Mouse (Mus musculus) spleen, postnatal 10 days (tissue): ENCODE measurements around the gene Bean1.

Experiments
- DNase-seq, 2 experiments: peaks; one replicate each; pipeline ENCODE4 v3.0.0; 2021 to 2022; ENCODE audit warnings: low spot score in 2 of 2

Bean1 gene

DNA sequence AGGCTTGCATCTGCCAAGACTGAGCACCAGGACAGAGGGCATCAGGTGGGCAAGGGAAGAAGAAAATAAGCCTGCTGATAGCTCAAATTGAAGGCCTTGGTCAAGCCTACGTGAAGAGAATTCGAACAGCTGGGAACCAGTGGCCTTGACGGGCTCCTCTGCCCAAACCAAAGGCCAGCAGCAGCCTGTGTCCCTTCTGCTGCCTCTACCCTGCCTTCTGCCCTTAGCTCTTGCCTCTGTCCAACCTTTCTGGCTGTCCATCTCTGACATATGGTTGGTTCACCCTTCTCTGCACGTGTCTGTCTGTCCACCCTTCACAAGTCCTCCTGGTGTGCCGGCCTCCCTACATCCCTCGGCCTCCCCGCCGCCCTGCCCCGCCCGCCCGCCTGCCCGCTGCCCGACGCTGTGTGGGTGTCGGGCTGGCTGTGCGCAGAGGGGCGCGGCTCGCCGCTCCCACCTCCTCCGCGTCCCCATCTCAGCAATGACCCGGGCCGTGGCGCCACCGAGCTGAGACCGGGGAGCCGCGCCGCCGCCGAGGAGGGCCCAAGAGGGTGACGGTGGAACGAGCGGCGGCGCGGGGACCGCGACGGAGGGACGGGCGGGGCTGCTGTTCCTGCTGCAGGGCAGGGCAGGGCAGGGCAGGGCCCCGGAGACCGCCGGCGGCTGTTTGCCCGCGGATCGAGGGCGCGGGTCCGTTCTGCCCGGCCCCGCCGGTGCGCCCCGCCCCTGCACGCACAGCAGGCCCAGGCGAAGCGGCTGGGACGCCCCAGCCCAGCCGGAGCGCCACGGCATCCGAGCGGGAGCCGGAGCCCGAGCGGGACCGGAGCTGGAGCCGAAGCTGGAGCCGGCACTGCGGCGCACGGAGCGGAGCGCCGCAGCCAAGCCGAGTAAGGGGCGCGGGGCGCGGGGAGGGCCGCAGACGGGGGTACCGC, at the start of gene Bean1:
Bean1 (plus strand) TSS at position 325 of the 932 bp plus-strand sequence.
- peak in 1 of 2 experiments; percentile 45 for DNase-seq

DNA sequence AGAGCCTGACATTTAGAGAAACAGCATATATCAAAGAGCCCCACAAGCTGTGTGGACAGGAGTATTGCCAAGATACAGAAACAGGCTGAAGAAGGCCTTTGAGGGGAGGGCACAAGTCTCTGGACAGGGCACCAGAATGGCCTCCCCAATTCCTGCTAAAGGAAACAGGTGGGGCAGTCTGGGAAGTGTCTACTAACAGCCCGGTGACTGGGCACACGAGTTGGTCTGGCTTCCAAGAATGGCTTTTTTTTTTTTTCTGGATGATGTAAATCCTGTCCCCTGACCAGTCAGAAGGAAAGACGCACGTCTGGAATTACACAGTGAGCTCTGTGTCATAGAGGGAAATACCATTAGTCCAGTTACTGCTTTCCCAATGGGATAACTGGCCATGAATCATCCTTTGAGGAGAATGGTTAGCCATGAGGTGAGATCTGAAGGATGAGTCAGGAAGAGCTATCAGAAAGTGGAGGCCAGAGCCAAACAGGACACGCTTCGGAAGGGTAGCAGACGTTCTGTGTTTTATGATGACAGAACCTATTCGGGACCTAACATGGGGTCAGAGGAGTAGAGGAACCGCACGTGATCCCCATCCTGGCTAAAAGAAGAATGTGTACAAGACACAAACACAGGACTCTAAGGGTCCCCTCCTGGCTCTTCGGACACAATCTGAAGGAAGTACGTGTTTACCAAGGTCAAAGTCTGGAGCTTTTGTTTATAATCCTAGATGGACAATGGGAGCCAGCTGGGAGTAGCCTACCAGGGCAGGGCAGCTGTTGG, 48.4 kb upstream of the Bean1 start:
- DNase-seq, result no peak

GRCm38 (mm10) chr8:104123080-104123657, 47.1 kb upstream of the Bean1 start:
- DNase-seq, result no peak

GRCm38 (mm10) chr8:104124534-104124933, 45.7 kb upstream of the Bean1 start:
- no peak for DNase-seq

DNA sequence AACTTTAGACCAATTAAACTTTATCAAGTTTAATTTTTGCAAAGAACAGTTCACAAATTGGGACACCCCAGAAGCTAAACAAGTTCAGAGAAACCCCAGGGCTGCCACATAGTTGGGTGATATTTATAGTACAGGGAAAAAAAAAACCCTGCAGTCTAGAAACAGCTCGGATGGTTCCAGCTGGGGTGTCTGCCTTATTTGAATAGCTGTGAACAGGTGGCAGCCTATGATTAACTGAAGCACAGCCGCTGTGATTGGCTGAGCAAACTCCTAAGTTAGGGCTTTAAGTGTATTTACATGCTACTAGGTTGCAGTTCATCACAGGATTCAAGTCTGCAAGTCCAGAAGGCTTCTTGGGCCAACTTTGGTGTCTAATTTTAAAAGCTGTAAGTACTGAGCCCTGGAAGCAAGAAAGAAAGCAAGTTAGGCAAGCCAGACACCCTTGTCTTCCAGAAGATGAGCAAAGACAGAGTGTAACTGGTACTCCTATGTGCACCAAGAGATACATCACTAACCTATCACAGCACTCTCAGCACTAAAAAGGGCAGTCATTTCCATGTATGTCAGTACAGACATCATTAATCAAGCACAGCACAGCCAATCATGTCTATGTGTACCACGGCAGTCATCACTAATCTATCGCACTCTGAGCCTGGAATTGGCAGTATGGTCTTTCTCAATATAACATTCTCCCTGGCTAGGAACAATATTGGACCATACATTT, 42.9 kb upstream of the Bean1 start:
- peak in 1 of 2 experiments; percentile 45 for DNase-seq

GRCm38 (mm10) chr8:104130916-104131315, 39.3 kb upstream of the Bean1 start:
- DNase-seq, result no peak

GRCm38 (mm10) chr8:104131414-104131975, 38.7 kb upstream of the Bean1 start:
- DNase-seq, result no peak

DNA sequence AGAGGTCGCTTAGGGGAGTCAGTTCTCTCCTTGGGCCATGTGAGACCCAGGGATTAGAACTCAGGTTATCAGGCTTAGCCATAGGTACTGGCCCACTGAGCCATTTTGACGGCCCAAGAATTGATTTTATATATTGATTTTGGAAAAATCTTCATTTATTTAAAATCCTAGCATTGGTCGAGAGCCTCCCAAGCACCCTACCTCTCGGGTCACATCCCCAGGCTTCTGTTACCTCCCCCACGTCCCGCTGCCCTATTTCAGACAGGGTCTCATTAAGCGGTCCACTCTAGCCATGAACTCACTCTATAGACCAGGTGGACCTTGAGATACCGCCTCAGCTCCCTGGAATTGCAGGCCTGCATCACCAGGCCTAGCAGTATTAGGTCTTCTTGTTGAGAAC, 35.7 kb upstream of the Bean1 start:
- no peak for DNase-seq

GRCm38 (mm10) chr8:104136277-104136676, 34.0 kb upstream of the Bean1 start:
- no peak for DNase-seq

- no peak for DNase-seq
Measured at GRCm38 (mm10) chr8:104137636-104138035, 32.6 kb upstream of the Bean1 start.

DNA sequence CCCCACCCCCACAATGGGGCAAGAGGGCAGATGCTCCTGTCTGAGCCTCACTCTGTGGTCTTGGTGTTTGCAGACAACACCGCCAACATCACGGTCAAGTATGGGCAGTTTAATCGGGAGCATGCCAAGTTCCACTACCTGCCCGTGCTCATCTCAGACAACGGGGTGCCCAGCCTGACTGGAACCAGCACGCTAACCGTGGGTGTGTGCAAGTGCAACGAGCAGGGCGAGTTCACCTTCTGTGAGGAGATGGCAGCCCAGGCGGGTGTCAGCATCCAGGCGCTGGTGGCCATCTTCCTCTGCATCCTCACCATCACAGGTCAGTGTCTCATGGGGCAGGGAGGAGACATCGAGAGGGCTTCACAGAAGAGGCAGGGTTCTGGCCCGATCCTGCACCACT, 29.6 kb upstream of the Bean1 start:
- DNase-seq, result no peak

- no peak for DNase-seq
Measured at GRCm38 (mm10) chr8:104142415-104142814, 27.8 kb upstream of the Bean1 start.

DNA sequence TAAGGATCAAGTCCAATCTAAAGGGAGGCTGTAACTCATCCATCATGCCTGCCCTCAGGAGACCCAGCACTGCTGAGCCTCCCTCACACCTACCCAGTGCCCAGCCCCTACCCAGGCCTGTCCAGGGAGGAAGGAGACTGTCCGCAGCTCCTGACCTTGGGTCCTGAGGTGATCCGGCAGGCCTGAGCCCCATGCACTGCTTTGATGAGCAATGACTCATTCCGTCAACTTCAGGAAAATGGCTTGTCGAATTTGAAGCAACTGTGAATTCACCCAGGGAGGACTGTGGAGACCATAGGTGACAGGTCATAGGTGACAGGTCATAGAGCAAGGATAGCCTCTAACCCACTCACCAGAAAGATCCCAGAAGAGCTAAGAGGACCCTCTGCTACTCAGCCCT, 26.9 kb upstream of the Bean1 start:
- DNase-seq, result no peak

- DNase-seq, result no peak
Measured at GRCm38 (mm10) chr8:104144434-104145216, 25.6 kb upstream of the Bean1 start.

- peak; percentile 70 to 85 for DNase-seq
Measured at GRCm38 (mm10) chr8:104145981-104146689, 24.1 kb upstream of the Bean1 start.

DNA sequence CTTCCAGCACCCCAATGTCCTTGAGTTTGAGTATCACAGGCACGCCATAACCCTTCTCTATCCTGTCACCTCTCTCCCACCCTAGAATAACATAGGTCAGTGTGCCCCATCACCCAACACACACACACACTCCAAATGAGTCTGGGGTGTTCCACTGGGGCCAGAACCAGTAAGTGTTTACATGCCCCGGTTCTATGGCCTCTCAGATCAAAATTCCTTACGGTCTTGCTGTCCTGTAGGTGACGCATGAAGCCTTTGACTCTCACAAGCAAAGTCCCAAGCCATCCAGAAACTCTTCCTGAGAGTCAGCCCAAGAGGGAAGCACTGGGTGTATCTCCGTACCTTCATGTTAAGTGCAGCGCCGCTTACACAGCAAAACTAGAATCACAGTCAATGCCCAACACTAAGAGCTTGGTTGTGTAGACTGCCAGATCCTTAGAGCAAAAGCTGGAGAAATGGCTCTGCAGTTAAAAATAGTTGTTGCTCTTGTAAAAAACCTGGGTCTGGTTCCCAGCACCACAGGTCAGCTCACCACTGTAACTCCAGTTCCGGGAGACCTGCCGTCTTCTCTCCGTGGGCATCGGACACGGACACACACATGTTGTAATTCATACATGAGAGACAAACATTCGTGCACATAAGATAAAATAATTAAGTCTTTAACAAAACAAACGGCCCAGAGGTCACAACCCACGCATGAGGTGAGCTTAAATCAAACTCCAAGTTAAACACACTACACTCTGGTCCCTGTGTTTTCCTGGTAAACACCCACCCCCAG, 23.3 kb upstream of the Bean1 start:
- DNase-seq, result no peak

- no peak for DNase-seq
Measured at GRCm38 (mm10) chr8:104147947-104148346, 22.3 kb upstream of the Bean1 start.

DNA sequence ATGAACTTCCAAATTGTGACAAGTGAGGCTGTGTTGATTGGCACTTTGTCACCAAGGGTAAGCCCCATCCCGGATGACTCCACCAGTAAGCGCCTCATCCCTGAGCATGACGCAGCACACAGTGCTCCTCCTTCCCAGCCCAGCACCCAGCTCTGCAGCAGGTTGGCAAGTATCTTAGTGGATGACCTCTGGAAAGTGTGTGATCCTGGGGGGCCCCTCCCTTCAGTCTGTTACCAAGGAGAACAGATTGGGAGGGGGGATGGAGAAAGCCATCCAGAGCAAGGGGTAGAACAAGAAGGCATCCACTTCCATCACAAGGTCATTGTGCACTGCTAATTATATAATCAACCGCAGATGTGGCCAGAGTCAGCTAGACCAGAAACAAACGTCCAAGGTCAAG, 9.5 kb upstream of the Bean1 start:
- no peak for DNase-seq

GRCm38 (mm10) chr8:104169461-104169860, 781 bp upstream of the Bean1 start:
- no peak for DNase-seq
